Mouse (Mus musculus): ENCODE results near the gene Ppp2r5c. TPM values are rescaled to one million over a fixed set of nuclear protein-coding genes. Genes with fewer than 3 reads are reported as not detected.
A peak's percentile ranks its signal among the peaks of the same experiment; 100 is the strongest.

Gene Ppp2r5c
- total RNA-seq, 2 experiments from 2014 or later: 99.2 to 223 TPM

GRCm38 (mm10) chr12:110541528-110541927 is 94.6 kb downstream of the Ppp2r5c start:
- no peak for ATAC-seq (replicated peaks; ENCODE audit: low FRiP score, low TSS enrichment, poor library complexity, severe bottlenecking)

GRCm38 (mm10) chr12:110545040-110545701 is 98.3 kb downstream of the Ppp2r5c start:
- peak; percentile 34; the same call in 1 of the 2 replicates for ATAC-seq (replicated peaks; ENCODE audit: low FRiP score, low TSS enrichment, poor library complexity, severe bottlenecking)

- ATAC-seq (replicated peaks; ENCODE audit: low FRiP score, low TSS enrichment, poor library complexity, severe bottlenecking): no peak
Observed at GRCm38 (mm10) chr12:110547573-110547972, 100.7 kb downstream of the Ppp2r5c start.

GRCm38 (mm10) chr12:110549437-110550112 is 102.7 kb downstream of the Ppp2r5c start:
- ATAC-seq (replicated peaks; ENCODE audit: low FRiP score, low TSS enrichment, poor library complexity, severe bottlenecking): peak; percentile 66

- no peak for ATAC-seq (replicated peaks; ENCODE audit: low FRiP score, low TSS enrichment, poor library complexity, severe bottlenecking)
Observed at GRCm38 (mm10) chr12:110550364-110550763, 103.4 kb downstream of the Ppp2r5c start.

GRCm38 (mm10) chr12:110552113-110552512 is 105.2 kb downstream of the Ppp2r5c start:
- no peak for ATAC-seq (replicated peaks; ENCODE audit: low FRiP score, low TSS enrichment, poor library complexity, severe bottlenecking)

- no peak for ATAC-seq (replicated peaks; ENCODE audit: low FRiP score, low TSS enrichment, poor library complexity, severe bottlenecking)
Observed at GRCm38 (mm10) chr12:110553362-110553761, 106.4 kb downstream of the Ppp2r5c start.

- no peak for ATAC-seq (replicated peaks; ENCODE audit: low FRiP score, low TSS enrichment, poor library complexity, severe bottlenecking)
Observed at GRCm38 (mm10) chr12:110555536-110556240, 108.8 kb downstream of the Ppp2r5c start.

- no peak for ATAC-seq (replicated peaks; ENCODE audit: low FRiP score, low TSS enrichment, poor library complexity, severe bottlenecking)
Observed at GRCm38 (mm10) chr12:110556861-110557628, 110.1 kb downstream of the Ppp2r5c start.

GRCm38 (mm10) chr12:110558175-110558574 is 111.3 kb downstream of the Ppp2r5c start:
- no peak for ATAC-seq (replicated peaks; ENCODE audit: low FRiP score, low TSS enrichment, poor library complexity, severe bottlenecking)

- ATAC-seq (replicated peaks; ENCODE audit: low FRiP score, low TSS enrichment, poor library complexity, severe bottlenecking): no peak
Observed at GRCm38 (mm10) chr12:110563383-110563782, 116.5 kb downstream of the Ppp2r5c start.

GRCm38 (mm10) chr12:110564848-110565247 is 117.9 kb downstream of the Ppp2r5c start:
- ATAC-seq (replicated peaks; ENCODE audit: low FRiP score, low TSS enrichment, poor library complexity, severe bottlenecking): no peak

- no peak for ATAC-seq (replicated peaks; ENCODE audit: low FRiP score, low TSS enrichment, poor library complexity, severe bottlenecking)
Observed at GRCm38 (mm10) chr12:110566366-110566765, 119.4 kb downstream of the Ppp2r5c start.

- ATAC-seq (replicated peaks; ENCODE audit: low FRiP score, low TSS enrichment, poor library complexity, severe bottlenecking): no peak
Observed at GRCm38 (mm10) chr12:110571050-110571449, 124.1 kb downstream of the Ppp2r5c start.

GRCm38 (mm10) chr12:110572351-110572750 is 125.4 kb downstream of the Ppp2r5c start:
- ATAC-seq (replicated peaks; ENCODE audit: low FRiP score, low TSS enrichment, poor library complexity, severe bottlenecking): no peak

- ATAC-seq (replicated peaks; ENCODE audit: low FRiP score, low TSS enrichment, poor library complexity, severe bottlenecking): no peak
Observed at GRCm38 (mm10) chr12:110573635-110574034, 126.7 kb downstream of the Ppp2r5c start.

GRCm38 (mm10) chr12:110575926-110576325 is 129.0 kb downstream of the Ppp2r5c start:
- no peak for ATAC-seq (replicated peaks; ENCODE audit: low FRiP score, low TSS enrichment, poor library complexity, severe bottlenecking)

GRCm38 (mm10) chr12:110578333-110578732 is 131.4 kb downstream of the Ppp2r5c start:
- ATAC-seq (replicated peaks; ENCODE audit: low FRiP score, low TSS enrichment, poor library complexity, severe bottlenecking): no peak

GRCm38 (mm10) chr12:110588622-110589021 is 141.7 kb downstream of the Ppp2r5c start:
- ATAC-seq (replicated peaks; ENCODE audit: low FRiP score, low TSS enrichment, poor library complexity, severe bottlenecking): no peak

- peak; percentile 25 for ATAC-seq (replicated peaks; ENCODE audit: low FRiP score, low TSS enrichment, poor library complexity, severe bottlenecking)
Observed at GRCm38 (mm10) chr12:110590804-110591259, 143.9 kb downstream of the Ppp2r5c start.

Measured in megakaryocyte-erythroid progenitor cell, adult 5-6 weeks (primary cell).